Comparison of ENCODE assay signal across 8 mouse cellular contexts in the genomic region with DNA sequence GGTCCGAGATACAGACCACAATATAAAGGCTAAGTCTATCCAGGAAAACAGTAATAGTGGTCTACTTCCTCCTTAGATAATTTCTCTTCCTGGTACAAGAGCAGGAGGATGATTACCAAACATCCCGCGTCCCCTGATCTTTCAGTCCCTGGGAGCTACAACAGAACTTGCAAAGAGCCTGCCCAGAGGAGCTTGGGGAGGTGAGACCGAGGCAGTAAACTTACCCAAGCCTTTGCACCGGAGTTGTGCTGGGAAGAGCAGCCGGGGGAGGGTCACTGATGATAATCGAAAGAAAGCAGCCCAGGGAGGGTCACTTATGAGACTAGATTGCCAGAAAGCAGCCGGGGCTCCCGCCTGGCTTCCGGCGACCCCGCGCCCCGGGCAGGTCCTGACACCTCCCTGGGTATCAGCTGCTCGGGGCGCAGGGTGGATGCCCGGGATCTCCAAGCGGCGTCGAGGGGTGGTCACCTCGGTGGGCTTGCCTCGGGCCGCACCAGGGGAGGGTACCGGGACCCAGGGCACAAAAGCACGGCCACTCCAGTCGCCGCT. TPM values are rescaled to one million over a fixed set of nuclear protein-coding genes. Genes with fewer than 3 reads are reported as not detected.
A peak's percentile ranks its signal among the peaks of the same experiment; 100 is the strongest.
DNase-seq lines count a peak whose midpoint lies in the region; ATAC-seq and TF ChIP-seq lines count a peak whose summit lies in the region.

No protein-coding gene starts in this region.

- H3K36me3 ChIP-seq in liver, embryonic 13.5 days, result peaks cover 21% of the 10 kb centered on the region
- H3K36me3 ChIP-seq in neural tube, embryonic 14.5 days (ENCODE audit: control insufficient read depth, insufficient read depth, low read length), result no peaks in the 10 kb centered on the region; the same call in 1 of the 2 replicates

- peak; percentile 47 for ATAC-seq in liver, embryonic 13.5 days (ENCODE audit: low read depth)
- peak; percentile 60 for ATAC-seq in neural tube, embryonic 14.5 days (ENCODE audit: low read depth)

- peak overlapping the region; percentile 100 for H3K4me3 ChIP-seq in bone marrow, adult 2 months (replicated peaks; ENCODE audit: control insufficient read depth, low read depth, low read length)
- H3K4me3 ChIP-seq in liver, embryonic 13.5 days (replicated peaks), result peak overlapping the region; percentile 98
- H3K4me3 ChIP-seq in neural tube, embryonic 14.5 days (ENCODE audit: low read depth, low read length), result peak overlapping the region; percentile 77

- no peak for TF ChIP-seq CTCF in bone marrow, adult 2 months (IDR thresholded peaks at IDR 0.05; ENCODE audit: control insufficient read depth, insufficient read depth, low read length)

- H3K9ac ChIP-seq in liver, embryonic 13.5 days, result peak overlapping the region; percentile 94
- peak overlapping the region; percentile 82 for H3K9ac ChIP-seq in neural tube, embryonic 14.5 days (replicated peaks; ENCODE audit: low read depth, low read length)

- intact Hi-C loops in heart, postnatal 14 days (cut with DNase I), result loop anchor here (5.0 kb wide), 3 partner anchors 40 to 160 kb away; a partner anchor contains a TSS
- intact Hi-C loops in gastrocnemius, postnatal 14 days (cut with DNase I; ENCODE audit: low total_unique reads), result no loop called here

- 0% methylated on average over 27 of the region's 27 CpGs for whole genome bisulfite sequencing in bone marrow, adult 2 months
- WGBS in liver, embryonic 13.5 days (ENCODE audit: insufficient replicate concordance), result under 1% methylated on average over 27 of the region's 27 CpGs
- under 1% methylated on average over 27 of the region's 27 CpGs for WGBS in neural tube, embryonic 14.5 days

- H3K9me3 ChIP-seq in liver, embryonic 13.5 days (replicated peaks), result no peaks in the 10 kb centered on the region
- H3K9me3 ChIP-seq in neural tube, embryonic 14.5 days (ENCODE audit: control insufficient read depth, low read length), result no peaks in the 10 kb centered on the region

- peak overlapping the region; percentile 95 for H3K4me2 ChIP-seq in liver, embryonic 13.5 days
- peak overlapping the region; percentile 71 for H3K4me2 ChIP-seq in neural tube, embryonic 14.5 days (ENCODE audit: low read depth, low read length)

- H3K4me1 ChIP-seq in bone marrow, adult 2 months (ENCODE audit: control insufficient read depth, insufficient read depth, low read length), result no peaks in the 10 kb centered on the region; the same call in 1 of the 2 replicates
- H3K4me1 ChIP-seq in liver, embryonic 13.5 days (replicated peaks), result peaks cover 22% of the 10 kb centered on the region
- no peaks in the 10 kb centered on the region for H3K4me1 ChIP-seq in neural tube, embryonic 14.5 days (ENCODE audit: control insufficient read depth, insufficient read depth, low read length)

- no peak for TF ChIP-seq POLR2A in bone marrow, adult 2 months (IDR thresholded peaks at IDR 0.05; ENCODE audit: borderline replicate concordance, control insufficient read depth, low read depth, low read length)

- H3K27me3 ChIP-seq in liver, embryonic 13.5 days, result no peaks in the 10 kb centered on the region
- H3K27me3 ChIP-seq in neural tube, embryonic 14.5 days (ENCODE audit: control insufficient read depth, insufficient read depth, low read length), result no peaks in the 10 kb centered on the region

- DNase-seq in heart, adult 8-10 months (ENCODE audit: low spot score), result peak; percentile 20
- no peak for DNase-seq in heart, postnatal 14 days
- DNase-seq in forelimb bud, embryonic 11.5 days (ENCODE audit: low read depth, low spot score), result peak; percentile 18
- peak; percentile 36 for DNase-seq in liver, embryonic 13.5 days
- no peak for DNase-seq in gastrocnemius, postnatal 14 days
- no peak for DNase-seq in T-cell, adult 2 months (ENCODE audit: low spot score)

- H3K27ac ChIP-seq in bone marrow, adult 2 months (ENCODE audit: control insufficient read depth, insufficient read depth, low read depth, low read length, poor library complexity), result peak overlapping the region; percentile 97
- peak overlapping the region; percentile 89 for H3K27ac ChIP-seq in liver, embryonic 13.5 days
- H3K27ac ChIP-seq in neural tube, embryonic 14.5 days (ENCODE audit: low read depth, low read length), result peak overlapping the region; percentile 79

RNA-seq across cellular contexts. Expression of a gene that starts 0.5 kb away (rescaled TPM):
- 1 to 10 TPM; 4.3 to 7.4 (median 5.6) TPM for total RNA-seq in heart, adult 8-10 months (2022)
- total RNA-seq in heart, postnatal 14 days (2021), result 10 to 100 TPM; 11.7 to 12.1 TPM
- 34.6 and 35.4 TPM in 2 replicates for polyA plus RNA-seq in bone marrow, adult 2 months (2011; ENCODE audit: insufficient read depth, insufficient read length, low replicate concordance, missing spikeins)
- 6.8 and 8.3 TPM in 2 replicates for polyA plus RNA-seq in liver, embryonic 13.5 days (2015; fragmentation: Nextera tagmentation; extraction: Ambion mirVana)
- polyA plus RNA-seq in neural tube, embryonic 14.5 days (2014; fragmentation: Nextera tagmentation; extraction: Ambion mirVana), result 20.4 and 23.2 TPM in 2 replicates
- 1 to 10 TPM; 5.8 TPM for total RNA-seq in gastrocnemius, postnatal 14 days (2021)

RNA-seq across cellular contexts. Expression of a gene that starts 0.7 kb away (rescaled TPM):
- 10 to 100 TPM; 19.8 to 22.9 (median 21.7) TPM for total RNA-seq in heart, adult 8-10 months (2022)
- 10 to 100 TPM; 18.2 to 18.7 TPM for total RNA-seq in heart, postnatal 14 days (2021)
- 4.3 and 8.8 TPM in 2 replicates for polyA plus RNA-seq in bone marrow, adult 2 months (2011; ENCODE audit: insufficient read depth, insufficient read length, low replicate concordance, missing spikeins)
- polyA plus RNA-seq in liver, embryonic 13.5 days (2015; fragmentation: Nextera tagmentation; extraction: Ambion mirVana), result 10.0 and 12.6 TPM in 2 replicates
- polyA plus RNA-seq in neural tube, embryonic 14.5 days (2014; fragmentation: Nextera tagmentation; extraction: Ambion mirVana), result 18.7 and 22.1 TPM in 2 replicates
- 10 to 100 TPM; 16.2 to 18.2 TPM for total RNA-seq in gastrocnemius, postnatal 14 days (2021)

RNA-seq across cellular contexts. Expression of a gene that starts 41.8 kb away (rescaled TPM):
- 1,000 to 10,000 TPM; 2,608 to 2,760 (median 2,679) TPM for total RNA-seq in heart, adult 8-10 months (2022)
- total RNA-seq in heart, postnatal 14 days (2021), result 1,000 to 10,000 TPM; 2,379 to 2,461 TPM
- polyA plus RNA-seq in bone marrow, adult 2 months (2011; ENCODE audit: insufficient read depth, insufficient read length, low replicate concordance, missing spikeins), result 177 and 223 TPM in 2 replicates
- 283 and 285 TPM in 2 replicates for polyA plus RNA-seq in liver, embryonic 13.5 days (2015; fragmentation: Nextera tagmentation; extraction: Ambion mirVana)
- polyA plus RNA-seq in neural tube, embryonic 14.5 days (2014; fragmentation: Nextera tagmentation; extraction: Ambion mirVana), result 653 and 701 TPM in 2 replicates
- total RNA-seq in gastrocnemius, postnatal 14 days (2021), result 1,000 to 10,000 TPM in 1 of 2 experiments, 100 to 1,000 TPM in 1; 888 to 1,041 TPM

Comparison
In these comparisons a context has a peak if more than half of its experiments do, and no peak if none do; other contexts are left out.
1. DNase-seq: peak in heart, adult 8-10 months (single experiment), forelimb bud, embryonic 11.5 days (single experiment) and liver, embryonic 13.5 days (single experiment); none in heart, postnatal 14 days (0 of 2), gastrocnemius, postnatal 14 days (single experiment) and T-cell, adult 2 months (single experiment).
2. Peak in every context shown above with its lines, with median percentiles within 50 percentile points of each other: H3K27ac ChIP-seq and H3K4me3 ChIP-seq.